Mouse (Mus musculus) frontal cortex, postnatal 14 days (tissue): ENCODE results near the gene Btbd10.

Source experiments
- DNase-seq, 2 experiments: peaks; one replicate each; pipeline ENCODE4 v3.0.0; 2022; ENCODE audit warnings: low spot score in 2 of 2

The Btbd10 gene

GRCm38 (mm10) chr7:113295077-113295890 is 73.9 kb downstream of the Btbd10 start:
- no peak for DNase-seq

DNA sequence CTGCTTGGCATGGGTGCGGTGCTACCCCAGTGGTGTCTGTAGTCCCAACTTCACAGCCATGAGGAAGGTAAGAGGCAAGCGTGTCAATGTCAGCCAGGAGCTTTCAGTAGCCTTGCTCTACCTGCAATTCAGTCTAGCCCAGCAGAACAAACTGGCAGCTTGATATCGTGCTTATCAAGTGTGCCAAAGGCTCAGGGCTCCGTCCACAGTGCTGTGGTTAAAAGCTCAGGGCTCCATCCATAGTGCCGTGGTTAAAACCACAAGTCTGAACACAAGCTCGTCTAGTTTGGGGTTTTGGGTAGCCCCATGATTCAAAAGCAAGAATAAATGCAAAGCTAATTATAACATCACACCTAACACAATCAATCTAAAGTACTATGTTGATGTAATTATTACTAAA is 74.6 kb downstream of the Btbd10 start:
- no peak for DNase-seq

DNA sequence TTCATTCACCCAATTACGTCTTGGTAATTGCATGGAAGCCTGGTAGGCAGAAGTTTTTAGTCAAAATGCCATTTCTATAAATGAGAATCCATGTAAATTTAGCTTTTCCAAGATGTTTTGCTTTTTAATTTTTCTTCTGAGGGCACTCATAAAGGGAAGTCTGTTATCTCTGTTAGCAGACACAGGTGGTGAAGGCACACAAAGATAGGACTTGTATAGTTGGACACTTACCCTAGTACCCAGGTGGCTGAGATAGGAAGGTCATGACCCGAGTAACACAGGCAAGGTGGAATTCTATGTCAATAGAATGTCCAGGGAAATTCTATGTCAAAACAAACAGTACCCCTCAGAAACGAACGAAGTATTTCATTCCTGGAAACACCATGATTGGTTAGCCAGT is 77.0 kb downstream of the Btbd10 start:
- DNase-seq = no peak

GRCm38 (mm10) chr7:113291741-113292140 is 77.5 kb downstream of the Btbd10 start:
- no peak for DNase-seq

GRCm38 (mm10) chr7:113289211-113289610 is 80.0 kb downstream of the Btbd10 start:
- no peak for DNase-seq

DNA sequence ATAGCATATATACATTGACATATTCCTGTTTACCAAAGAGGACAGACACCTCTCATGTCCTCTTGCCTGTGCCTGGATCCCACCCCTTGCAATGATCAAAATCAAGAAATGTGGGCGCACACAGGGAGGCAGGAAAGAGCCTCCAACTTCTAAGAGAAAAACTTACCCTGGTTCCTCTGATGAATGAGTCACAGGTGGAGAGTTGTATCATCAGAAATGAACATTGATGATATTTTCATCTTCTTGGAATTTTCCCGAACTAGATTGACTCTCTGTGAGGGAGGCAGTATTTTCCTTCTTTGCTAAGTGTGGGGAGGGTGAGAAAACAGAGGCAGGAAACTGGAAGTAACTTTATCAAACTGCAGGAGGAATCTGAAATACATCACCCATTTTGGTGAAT is 83.8 kb downstream of the Btbd10 start:
- no peak for DNase-seq

GRCm38 (mm10) chr7:113279246-113279645 is 89.9 kb downstream of the Btbd10 start:
- DNase-seq = no peak

DNA sequence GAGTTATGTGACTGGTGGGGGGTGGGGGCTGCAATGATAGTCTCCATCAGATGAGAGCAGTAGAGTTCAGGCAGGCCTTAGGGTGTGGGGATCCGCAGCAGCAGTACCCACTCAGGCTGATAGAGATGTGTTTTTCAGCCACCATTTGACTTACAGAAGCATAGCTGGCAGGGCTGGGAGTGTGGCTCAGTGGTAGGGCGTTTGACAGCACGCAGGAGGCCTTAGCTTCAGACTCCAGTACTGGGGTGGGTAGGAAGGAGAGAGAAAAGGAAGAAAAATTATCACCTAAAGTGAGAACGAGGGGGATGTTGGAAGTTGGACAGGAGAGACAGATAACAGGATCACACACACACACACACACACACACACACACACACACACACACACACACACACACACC is 90.7 kb downstream of the Btbd10 start:
- no peak for DNase-seq

- no peak for DNase-seq
Observed at GRCm38 (mm10) chr7:113277245-113277644, 91.9 kb downstream of the Btbd10 start.

GRCm38 (mm10) chr7:113272338-113272997 is 96.7 kb downstream of the Btbd10 start:
- no peak for DNase-seq

GRCm38 (mm10) chr7:113270991-113271390 is 98.2 kb downstream of the Btbd10 start:
- DNase-seq = no peak

GRCm38 (mm10) chr7:113270551-113270950 is 98.6 kb downstream of the Btbd10 start:
- DNase-seq = no peak

- no peak for DNase-seq
Observed at GRCm38 (mm10) chr7:113269921-113270320, 99.3 kb downstream of the Btbd10 start.

GRCm38 (mm10) chr7:113269081-113269480 is 100.1 kb downstream of the Btbd10 start:
- DNase-seq = no peak

GRCm38 (mm10) chr7:113268287-113268686 is 100.9 kb downstream of the Btbd10 start:
- DNase-seq = peak in 1 of 2 experiments; percentile 68
